Mouse (Mus musculus): ENCODE measurements around the gene Dnajc1. TPM values are rescaled to one million over a fixed set of nuclear protein-coding genes. Genes with fewer than 3 reads are reported as not detected.

Gene Dnajc1
- polyA plus RNA-seq (2012; ENCODE audit: insufficient read depth, low replicate concordance), result 32.9 and 60.2 TPM in 2 replicates

DNA sequence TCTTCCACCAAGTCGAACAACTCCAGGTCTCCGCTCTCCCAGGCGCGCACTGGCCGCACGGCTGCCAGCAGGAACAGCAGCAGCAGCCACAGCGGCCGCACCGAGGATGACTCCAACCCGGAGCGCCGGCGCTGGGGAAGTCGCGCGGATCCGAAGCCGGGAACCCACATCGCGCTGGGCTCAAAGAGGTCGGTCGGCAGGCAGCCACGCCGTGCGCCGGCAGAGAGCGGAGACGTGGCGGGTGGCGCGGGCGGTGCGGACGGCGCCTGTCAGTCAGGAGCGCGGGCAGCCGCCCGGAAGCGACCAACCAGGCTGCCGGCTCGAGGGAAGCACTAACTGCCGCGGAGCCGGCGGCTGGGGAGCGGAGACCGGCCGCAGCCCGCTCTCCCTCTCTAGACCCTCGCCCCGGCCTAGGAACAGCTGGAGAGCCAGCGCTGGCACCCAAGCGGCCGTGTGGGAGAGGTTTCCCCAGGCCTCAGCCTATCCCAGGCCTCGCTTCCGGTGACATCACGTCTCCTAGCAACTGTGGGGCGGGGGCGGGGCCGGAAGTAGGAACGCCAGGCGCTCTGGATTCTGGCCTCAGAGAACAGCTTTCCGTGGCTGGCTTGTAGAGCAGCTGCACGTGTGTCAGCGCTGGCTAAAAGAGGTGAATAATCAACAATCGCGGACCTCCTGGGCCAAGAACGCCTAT is at the start of gene Dnajc1:
Dnajc1 (minus strand) TSS at position 500 of the 691 bp plus-strand sequence.
- Histone ChIP-seq H3K27me3 (replicated peaks) (no peaks in the 10 kb centered on the region), H3K36me3 (replicated peaks; ENCODE audit: low read length) (no peaks in the 10 kb centered on the region), H3K4me1 (peaks cover 18% of the 10 kb centered on the region), H3K9me3 (peaks cover 3% of the 10 kb centered on the region; the same call in 1 of the 2 replicates), H3K4me3 (replicated peaks) (peak within 1 kb of the TSS; percentile 98)
- TF ChIP-seq FLI1 (IDR thresholded peaks at IDR 0.05; ENCODE audit: low read length) (peak; percentile 82), GATA1 (IDR thresholded peaks at IDR 0.05; ENCODE audit: borderline replicate concordance, low read length) (no peak)

DNA sequence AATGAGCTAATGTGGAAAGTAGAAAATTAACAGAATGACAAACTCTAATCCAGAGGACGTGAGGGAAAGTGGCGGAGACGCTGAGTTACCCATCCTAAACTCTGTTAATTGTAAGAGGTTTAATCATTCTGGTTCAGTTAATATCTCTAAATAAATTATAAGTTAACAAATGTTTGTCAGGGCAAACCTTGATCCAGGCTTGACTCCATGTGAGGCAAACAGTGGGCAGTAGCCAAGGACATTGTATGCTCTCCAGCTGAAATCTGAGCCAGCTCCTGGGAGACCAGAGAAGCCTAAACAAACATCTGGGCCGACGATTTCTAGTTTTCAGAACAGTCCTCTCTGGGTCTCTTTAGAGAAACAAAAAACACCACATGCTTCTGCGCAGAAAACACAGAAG is 49.2 kb upstream of the Dnajc1 start:
- no peaks in the 10 kb centered on the region for H3K4me1 ChIP-seq
- H3K36me3 ChIP-seq (replicated peaks; ENCODE audit: low read length), result no peaks in the 10 kb centered on the region
- TF ChIP-seq GATA1 (IDR thresholded peaks at IDR 0.05; ENCODE audit: borderline replicate concordance, low read length), result no peak
- TF ChIP-seq FLI1 (IDR thresholded peaks at IDR 0.05; ENCODE audit: low read length), result no peak
- no peaks in the 10 kb centered on the region for H3K27me3 ChIP-seq (replicated peaks)
- H3K4me3 ChIP-seq (replicated peaks), result no peak overlapping the region
- H3K9me3 ChIP-seq, result no peaks in the 10 kb centered on the region

DNA sequence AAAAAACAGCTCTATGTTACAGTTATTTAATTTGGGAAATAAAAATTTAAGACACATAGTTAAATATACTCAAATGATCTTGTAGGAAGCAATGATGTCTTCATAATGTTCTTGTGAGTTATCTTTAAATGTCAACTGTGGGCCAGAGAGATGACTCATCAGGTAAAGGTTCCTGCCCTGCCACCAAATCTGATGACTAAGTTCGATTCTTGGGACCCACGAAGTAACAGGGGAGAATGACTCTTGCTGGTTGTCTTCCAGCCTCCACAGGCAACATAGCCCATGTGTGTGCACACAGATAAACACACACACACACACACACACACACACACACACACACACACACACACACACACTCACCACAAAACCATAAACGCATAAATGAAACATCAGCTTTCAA is 22.6 kb upstream of the Dnajc1 start:
- Histone ChIP-seq H3K9me3 (peaks cover 7% of the 10 kb centered on the region; the same call in 1 of the 2 replicates), H3K4me1 (no peaks in the 10 kb centered on the region), H3K27me3 (replicated peaks) (no peaks in the 10 kb centered on the region), H3K4me3 (replicated peaks) (no peak overlapping the region), H3K36me3 (replicated peaks; ENCODE audit: low read length) (no peaks in the 10 kb centered on the region)
- no peak for TF ChIP-seq FLI1 (IDR thresholded peaks at IDR 0.05; ENCODE audit: low read length)
- TF ChIP-seq GATA1 (IDR thresholded peaks at IDR 0.05; ENCODE audit: borderline replicate concordance, low read length), result no peak

DNA sequence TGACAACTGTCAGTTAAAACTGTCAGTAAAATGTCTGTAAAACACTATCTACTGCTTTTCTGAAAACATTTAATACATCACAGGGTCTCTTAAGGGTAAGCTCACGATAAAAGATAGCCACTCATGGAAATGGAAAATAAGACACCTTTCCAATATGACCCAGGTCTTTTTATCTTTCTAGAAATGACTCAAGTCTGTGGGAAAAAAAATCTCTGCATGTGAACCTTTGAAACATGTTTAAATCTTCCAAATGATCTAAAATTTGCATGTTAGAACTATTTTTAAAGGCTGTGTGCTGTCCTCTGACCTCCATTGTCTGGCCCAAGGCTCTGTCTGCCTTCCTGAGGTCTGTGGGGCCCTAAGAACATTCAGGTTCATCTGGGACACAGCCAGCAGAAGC is 11.0 kb upstream of the Dnajc1 start:
- Histone ChIP-seq H3K4me3 (replicated peaks) (no peak overlapping the region), H3K36me3 (replicated peaks; ENCODE audit: low read length) (no peaks in the 10 kb centered on the region), H3K27me3 (replicated peaks) (peaks cover 5% of the 10 kb centered on the region), H3K9me3 (no peaks in the 10 kb centered on the region), H3K4me1 (no peaks in the 10 kb centered on the region)
- TF ChIP-seq FLI1 (IDR thresholded peaks at IDR 0.05; ENCODE audit: low read length), result no peak
- TF ChIP-seq GATA1 (IDR thresholded peaks at IDR 0.05; ENCODE audit: borderline replicate concordance, low read length), result no peak

DNA sequence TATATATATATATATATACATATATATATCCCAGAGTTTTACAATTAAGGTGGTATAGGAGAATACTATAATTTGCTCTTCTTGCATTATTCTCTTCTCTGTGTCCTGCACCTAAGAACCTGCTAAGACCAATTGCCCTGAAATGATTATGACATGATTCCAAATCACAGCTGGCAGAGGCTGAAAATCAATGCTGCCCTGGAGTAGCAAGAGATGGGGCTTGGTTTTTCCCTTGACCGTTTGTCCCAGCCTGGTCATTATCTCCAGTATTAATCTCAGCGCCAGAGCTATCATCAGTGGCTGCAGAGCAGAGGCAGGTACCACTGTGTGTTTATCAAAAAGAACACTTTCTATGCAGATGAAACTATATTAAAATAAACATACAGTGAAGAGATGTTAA is 9.1 kb upstream of the Dnajc1 start:
- Histone ChIP-seq H3K4me3 (replicated peaks) (no peak overlapping the region), H3K4me1 (no peaks in the 10 kb centered on the region), H3K27me3 (replicated peaks) (peaks cover 5% of the 10 kb centered on the region), H3K9me3 (no peaks in the 10 kb centered on the region), H3K36me3 (replicated peaks; ENCODE audit: low read length) (no peaks in the 10 kb centered on the region)
- TF ChIP-seq FLI1 (IDR thresholded peaks at IDR 0.05; ENCODE audit: low read length) (no peak), GATA1 (IDR thresholded peaks at IDR 0.05; ENCODE audit: borderline replicate concordance, low read length) (no peak)

DNA sequence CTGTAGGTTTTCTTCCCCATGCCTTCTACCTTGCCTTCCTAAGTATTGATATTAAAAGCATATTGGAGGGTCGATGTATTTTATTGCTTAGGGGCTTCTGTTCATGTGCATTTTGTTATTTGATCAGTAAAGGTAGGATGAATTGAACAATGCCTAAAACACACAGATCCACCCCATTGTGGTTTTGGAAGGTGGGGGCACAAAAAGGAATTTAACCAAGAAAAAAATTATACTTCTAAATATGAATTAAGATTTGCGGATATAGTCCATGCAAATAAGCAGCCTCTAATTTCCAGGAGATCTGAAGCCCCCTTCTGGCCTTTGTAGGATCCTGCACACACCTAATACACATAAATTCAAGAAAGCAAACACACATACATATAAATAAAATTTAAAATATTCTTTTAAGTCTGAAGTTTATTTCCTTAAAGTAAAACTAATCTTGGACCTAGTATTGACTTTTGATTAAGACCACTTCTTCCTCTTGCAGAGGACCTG is 441 bp upstream of the Dnajc1 start:
- H3K36me3 ChIP-seq (replicated peaks; ENCODE audit: low read length), result no peaks in the 10 kb centered on the region
- peaks cover 16% of the 10 kb centered on the region for H3K4me1 ChIP-seq
- H3K27me3 ChIP-seq (replicated peaks), result no peaks in the 10 kb centered on the region
- H3K4me3 ChIP-seq (replicated peaks), result peak overlapping the region; percentile 98
- no peak for TF ChIP-seq FLI1 (IDR thresholded peaks at IDR 0.05; ENCODE audit: low read length)
- TF ChIP-seq GATA1 (IDR thresholded peaks at IDR 0.05; ENCODE audit: borderline replicate concordance, low read length), result no peak
- H3K9me3 ChIP-seq, result peaks cover 3% of the 10 kb centered on the region; the same call in 1 of the 2 replicates

DNA sequence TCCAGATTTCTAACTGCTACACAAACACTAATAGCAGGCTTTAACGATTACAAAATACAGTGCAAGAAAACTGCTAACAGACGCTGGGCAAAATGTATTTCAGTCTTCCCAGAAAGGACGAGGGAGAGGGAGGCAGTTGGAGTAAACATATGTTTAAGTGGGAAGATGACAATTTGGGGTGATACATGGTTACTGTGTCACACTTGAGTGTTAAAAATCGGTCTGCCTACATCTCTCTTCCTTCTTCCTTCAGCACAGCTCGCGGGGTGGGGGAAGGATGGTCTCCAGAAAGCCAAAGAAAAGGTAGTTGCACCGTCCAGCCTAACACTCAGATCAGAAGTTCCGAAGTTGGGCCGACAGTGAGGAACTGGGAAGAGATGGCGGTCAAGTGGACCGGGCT is 769 bp downstream of the Dnajc1 start:
- Histone ChIP-seq H3K27me3 (replicated peaks) (no peaks in the 10 kb centered on the region), H3K36me3 (replicated peaks; ENCODE audit: low read length) (peaks cover 3% of the 10 kb centered on the region), H3K4me1 (peaks cover 22% of the 10 kb centered on the region), H3K4me3 (replicated peaks) (peak overlapping the region; percentile 98), H3K9me3 (peaks cover 3% of the 10 kb centered on the region; the same call in 1 of the 2 replicates)
- TF ChIP-seq GATA1 (IDR thresholded peaks at IDR 0.05; ENCODE audit: borderline replicate concordance, low read length) (no peak), FLI1 (IDR thresholded peaks at IDR 0.05; ENCODE audit: low read length) (no peak)

DNA sequence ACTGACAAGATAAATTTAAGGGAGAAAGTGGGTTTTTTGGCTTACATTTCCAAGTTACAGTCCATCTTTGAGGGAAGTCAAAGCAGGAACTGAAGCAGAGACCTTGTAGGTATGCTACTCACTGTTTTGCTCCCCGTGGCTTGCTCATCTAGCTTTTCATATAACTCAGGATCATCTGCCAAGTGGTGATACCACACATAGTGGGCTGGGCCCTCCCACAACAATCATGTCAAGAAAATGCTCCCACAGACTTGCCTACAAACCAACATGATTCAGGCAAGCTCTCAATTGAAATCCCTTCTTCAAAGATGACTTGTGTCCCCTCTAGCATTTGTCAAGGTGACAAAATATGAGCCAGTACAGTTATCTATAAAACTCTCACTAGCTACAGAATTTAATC is 3.0 kb downstream of the Dnajc1 start:
- Histone ChIP-seq H3K4me1 (peaks cover 22% of the 10 kb centered on the region), H3K4me3 (replicated peaks) (no peak overlapping the region), H3K36me3 (replicated peaks; ENCODE audit: low read length) (peaks cover 3% of the 10 kb centered on the region), H3K27me3 (replicated peaks) (no peaks in the 10 kb centered on the region), H3K9me3 (no peaks in the 10 kb centered on the region)
- TF ChIP-seq GATA1 (IDR thresholded peaks at IDR 0.05; ENCODE audit: borderline replicate concordance, low read length) (no peak), FLI1 (IDR thresholded peaks at IDR 0.05; ENCODE audit: low read length) (no peak)

DNA sequence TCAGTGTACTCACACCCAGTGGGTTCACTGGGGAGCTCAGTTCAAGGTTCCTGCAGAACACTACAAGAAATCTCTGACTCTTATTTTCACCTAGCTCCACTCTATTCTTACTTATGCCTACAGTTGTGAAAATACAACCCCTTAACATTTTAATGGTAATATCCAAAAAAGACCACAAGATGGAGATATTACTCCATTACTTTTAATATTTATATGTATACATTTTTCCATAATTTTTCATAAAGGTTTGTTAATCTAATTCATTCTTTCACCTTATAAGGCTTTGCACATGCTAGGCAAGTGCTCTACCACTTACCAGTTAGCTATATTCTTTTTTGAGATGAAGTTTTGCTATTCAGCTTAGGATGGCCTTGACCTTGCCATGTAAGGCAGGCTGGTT is 11.0 kb downstream of the Dnajc1 start:
- no peak for TF ChIP-seq GATA1 (IDR thresholded peaks at IDR 0.05; ENCODE audit: borderline replicate concordance, low read length)
- TF ChIP-seq FLI1 (IDR thresholded peaks at IDR 0.05; ENCODE audit: low read length), result no peak
- Histone ChIP-seq H3K4me3 (replicated peaks) (no peak overlapping the region), H3K9me3 (no peaks in the 10 kb centered on the region), H3K4me1 (peaks cover 3% of the 10 kb centered on the region; the same call in 1 of the 2 replicates), H3K36me3 (replicated peaks; ENCODE audit: low read length) (no peaks in the 10 kb centered on the region), H3K27me3 (replicated peaks) (no peaks in the 10 kb centered on the region)

DNA sequence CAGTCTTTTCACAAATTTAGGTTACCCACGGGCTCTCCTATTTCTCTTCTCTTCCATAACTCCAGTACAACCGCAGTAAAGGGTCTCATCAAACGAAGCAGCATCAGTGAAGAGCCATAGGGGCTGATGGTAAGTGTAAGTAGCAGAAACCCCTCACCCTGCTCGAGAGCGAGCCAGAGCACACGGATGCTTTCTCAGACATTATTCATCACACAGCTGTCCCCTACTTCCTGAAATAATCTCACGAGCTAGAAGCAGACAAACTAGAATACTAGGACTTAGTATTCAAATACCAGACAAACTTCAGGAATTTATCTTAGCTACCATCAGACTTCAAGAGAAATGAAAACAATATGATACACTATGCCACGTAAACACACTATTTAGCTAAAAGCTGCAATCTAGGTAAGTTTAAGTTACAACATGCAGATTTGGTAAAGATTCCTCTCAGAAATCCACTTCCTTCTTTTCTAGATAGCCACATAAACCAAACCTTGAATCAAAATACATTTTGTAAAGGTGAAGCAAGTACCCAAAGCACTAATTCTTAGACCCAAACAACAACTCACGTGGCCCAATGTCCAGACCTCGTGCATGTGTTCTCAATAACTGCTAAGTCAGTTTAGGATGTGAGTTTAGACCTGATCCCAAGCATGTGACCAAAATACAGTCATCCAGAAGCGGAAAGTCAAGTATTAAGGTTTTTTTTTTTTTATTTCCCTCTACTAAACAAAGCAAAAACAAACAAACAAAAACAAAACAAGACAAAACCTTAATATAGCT is 20.0 kb downstream of the Dnajc1 start:
- peaks cover 9% of the 10 kb centered on the region for H3K36me3 ChIP-seq (replicated peaks; ENCODE audit: low read length)
- no peaks in the 10 kb centered on the region for H3K27me3 ChIP-seq (replicated peaks)
- peaks cover 3% of the 10 kb centered on the region; the same call in 1 of the 2 replicates for H3K9me3 ChIP-seq
- no peak for TF ChIP-seq FLI1 (IDR thresholded peaks at IDR 0.05; ENCODE audit: low read length)
- TF ChIP-seq GATA1 (IDR thresholded peaks at IDR 0.05; ENCODE audit: borderline replicate concordance, low read length), result no peak
- no peak overlapping the region for H3K4me3 ChIP-seq (replicated peaks)
- H3K4me1 ChIP-seq, result peaks cover 26% of the 10 kb centered on the region

Data from megakaryocyte, embryonic 14.5 days (primary cell).